Mouse (Mus musculus): ENCODE measurements around the gene Gm28048.

DNA sequence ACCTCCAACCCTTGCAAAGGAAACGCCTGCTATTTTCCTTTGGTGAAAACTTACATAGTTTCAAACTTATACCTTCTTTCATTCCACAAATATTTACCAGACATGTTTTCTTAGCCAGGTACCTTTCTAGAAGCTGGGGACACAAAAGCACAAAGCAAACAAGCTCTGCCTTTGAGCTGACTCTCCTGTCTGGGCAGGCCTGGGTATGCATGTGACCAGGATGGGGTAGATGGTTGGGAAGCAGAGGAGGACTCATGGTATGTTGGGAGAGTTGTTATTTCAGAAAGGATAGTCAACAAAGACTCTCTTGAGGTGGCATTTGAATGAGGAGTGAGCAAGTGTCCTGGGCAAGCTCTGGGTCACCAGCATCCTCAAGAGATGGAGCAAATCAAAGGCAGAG, 31.2 kb upstream of the Gm28048 start:
- TF ChIP-seq CTCF (IDR thresholded peaks at IDR 0.05; ENCODE audit: low read depth) (no peak), EP300 (IDR thresholded peaks at IDR 0.05; ENCODE audit: low read depth) (no peak)
